Mouse (Mus musculus): Measurements from ENCODE around the gene Ccnb1.

- TF ChIP-seq CTCF (IDR thresholded peaks at IDR 0.05) = no peak
- TF ChIP-seq EP300 (IDR thresholded peaks at IDR 0.05) = no peak
Measured at GRCm38 (mm10) chr13:100752529-100752928, 33.8 kb downstream of the Ccnb1 start.

Data from lung, postnatal 0 days (tissue).